Mouse (Mus musculus) embryonic facial prominence, embryonic 15.5 days (tissue): ENCODE results near the gene Lias. TPM values are rescaled to one million over a fixed set of nuclear protein-coding genes. Genes with fewer than 3 reads are reported as not detected.
A peak's percentile ranks its signal among the peaks of the same experiment; 100 is the strongest.

ENCODE experiments used
- ATAC-seq: fragments of 200-750 bp; cut with Nextera tagmentation; 2 replicates; pipeline ENCODE4 v1.8.0; 2017; ENCODE audit warnings: low read depth, moderate TSS enrichment; ENCODE audit not compliant: insufficient number of reproducible peaks, low FRiP score, low TSS enrichment
- H3K27ac ChIP-seq: fragments of 300-500 bp; sonication (generic); replicated peaks from 2 replicates; pipeline ENCODE4 v1.5.1; 2015; ENCODE audit warnings: mild to moderate bottlenecking, inconsistent platforms
- H3K27me3 ChIP-seq: fragments of 300-500 bp; sonication (generic); 2 replicates; pipeline ENCODE4 v1.6.1; 2015; ENCODE audit warnings: inconsistent platforms
- H3K36me3 ChIP-seq: fragments of 300-500 bp; sonication (generic); 2 replicates; pipeline ENCODE4 v1.6.1; 2015; ENCODE audit warnings: mild to moderate bottlenecking, inconsistent platforms
- H3K4me1 ChIP-seq: fragments of 300-500 bp; sonication (generic); 2 replicates; pipeline ENCODE4 v1.6.1; 2015; ENCODE audit warnings: inconsistent platforms
- H3K4me2 ChIP-seq: fragments of 300-500 bp; sonication (generic); replicated peaks from 2 replicates; pipeline ENCODE4 v1.6.1; 2015; ENCODE audit warnings: mild to moderate bottlenecking, inconsistent platforms
- H3K4me3 ChIP-seq: fragments of 300-500 bp; sonication (generic); replicated peaks from 2 replicates; pipeline ENCODE4 v1.5.1; 2015; ENCODE audit warnings: mild to moderate bottlenecking, inconsistent platforms
- H3K9ac ChIP-seq: fragments of 300-500 bp; sonication (generic); 2 replicates; pipeline ENCODE4 v1.6.1; 2015; ENCODE audit warnings: inconsistent platforms
- H3K9me3 ChIP-seq: fragments of 300-500 bp; sonication (generic); replicated peaks from 2 replicates; pipeline ENCODE4 v1.6.1; 2016; ENCODE audit warnings: inconsistent platforms
- WGBS: fragments of 180-500 bp; shearing (Covaris S2); methylation state at CpG from one replicate; pipeline ENCODE4 v1.1.7; 2015; 5-methylcytosine and 5-hydroxymethylcytosine counted together
- polyA plus RNA-seq: library from polyadenylated mRNA; unstranded; fragments of >200 nt; fragmentation: Nextera tagmentation; extraction: Ambion mirVana; gene quantifications from 2 replicates; pipeline ENCODE4 v1.2.1, GENCODE M21; 2015

Gene Lias
- polyA plus RNA-seq, 1 experiment from 2014 or later: 63.3 TPM

GRCm38 (mm10) chr5:65387008-65387867 lies 4.1 kb upstream of the Lias start:
- no peaks in the 10 kb centered on the region for H3K9me3 ChIP-seq
- no peak overlapping the region for H3K4me3 ChIP-seq
- peaks cover 16% of the 10 kb centered on the region for H3K4me1 ChIP-seq
- 71% methylated on average over 6 of the region's 6 CpGs for WGBS
- no peak for ATAC-seq
- H3K36me3 ChIP-seq: peaks cover 45% of the 10 kb centered on the region
- H3K9ac ChIP-seq: no peak overlapping the region
- H3K4me2 ChIP-seq: no peak overlapping the region
- H3K27ac ChIP-seq: no peak overlapping the region
- no peaks in the 10 kb centered on the region for H3K27me3 ChIP-seq

GRCm38 (mm10) chr5:65391753-65392152 lies 456 bp downstream of the Lias start:
- H3K36me3 ChIP-seq: peaks cover 49% of the 10 kb centered on the region
- H3K27me3 ChIP-seq: no peaks in the 10 kb centered on the region
- no peaks in the 10 kb centered on the region for H3K9me3 ChIP-seq
- peak overlapping the region; percentile 93 for H3K27ac ChIP-seq
- peak overlapping the region; percentile 63 for H3K9ac ChIP-seq
- H3K4me1 ChIP-seq: peaks cover 16% of the 10 kb centered on the region
- ATAC-seq: no peak
- H3K4me2 ChIP-seq: peak overlapping the region; percentile 74
- 2% methylated on average over 12 of the region's 12 CpGs for WGBS
- peak overlapping the region; percentile 97 for H3K4me3 ChIP-seq

- Histone ChIP-seq H3K27me3 (no peaks in the 10 kb centered on the region), H3K9ac (no peak overlapping the region), H3K4me1 (peaks cover 8% of the 10 kb centered on the region), H3K27ac (no peak overlapping the region), H3K4me3 (no peak overlapping the region), H3K36me3 (peaks cover 47% of the 10 kb centered on the region), H3K9me3 (no peaks in the 10 kb centered on the region), H3K4me2 (no peak overlapping the region)
- 88% methylated on average over 7 of the region's 7 CpGs for WGBS
- ATAC-seq: no peak
Measured at GRCm38 (mm10) chr5:65394425-65394824, 3.1 kb downstream of the Lias start.

GRCm38 (mm10) chr5:65401251-65401994 lies 10.1 kb downstream of the Lias start:
- H3K36me3 ChIP-seq: peaks cover 71% of the 10 kb centered on the region
- no peak for ATAC-seq

GRCm38 (mm10) chr5:65407989-65408388 lies 16.7 kb downstream of the Lias start:
- 40% methylated on average over 12 of the region's 12 CpGs for WGBS
- no peak overlapping the region for H3K27ac ChIP-seq
- no peak overlapping the region for H3K4me3 ChIP-seq
- H3K4me2 ChIP-seq: no peak overlapping the region
- no peaks in the 10 kb centered on the region for H3K4me1 ChIP-seq
- H3K36me3 ChIP-seq: peaks cover 60% of the 10 kb centered on the region
- H3K9me3 ChIP-seq: no peaks in the 10 kb centered on the region
- H3K9ac ChIP-seq: no peak overlapping the region
- ATAC-seq: no peak
- no peaks in the 10 kb centered on the region for H3K27me3 ChIP-seq

More at GRCm38 (mm10) chr5:65401251-65401994, 10.1 kb downstream of the Lias start:
- no peak overlapping the region for H3K27ac ChIP-seq
- WGBS: 16% methylated on average over 2 of the region's 2 CpGs
- no peaks in the 10 kb centered on the region for H3K27me3 ChIP-seq
- H3K4me3 ChIP-seq: no peak overlapping the region
- H3K9ac ChIP-seq: no peak overlapping the region
- no peaks in the 10 kb centered on the region for H3K4me1 ChIP-seq
- no peak overlapping the region for H3K4me2 ChIP-seq
- H3K9me3 ChIP-seq: no peaks in the 10 kb centered on the region

GRCm38 (mm10) chr5:65415653-65416458 lies 24.6 kb downstream of the Lias start:
- WGBS: 21% methylated on average over 26 of the region's 26 CpGs
- peaks cover 54% of the 10 kb centered on the region for H3K36me3 ChIP-seq
- H3K9me3 ChIP-seq: no peaks in the 10 kb centered on the region
- H3K9ac ChIP-seq: no peak overlapping the region
- H3K4me1 ChIP-seq: peaks cover 15% of the 10 kb centered on the region
- no peaks in the 10 kb centered on the region for H3K27me3 ChIP-seq
- H3K27ac ChIP-seq: peak overlapping the region; percentile 83
- H3K4me3 ChIP-seq: no peak overlapping the region
- H3K4me2 ChIP-seq: peak overlapping the region; percentile 17; the same call in 1 of the 2 replicates
- ATAC-seq: peak; percentile 78

GRCm38 (mm10) chr5:65419136-65419535 lies 27.8 kb downstream of the Lias start:
- Histone ChIP-seq H3K4me3 (no peak overlapping the region), H3K4me1 (peaks cover 15% of the 10 kb centered on the region), H3K27me3 (no peaks in the 10 kb centered on the region), H3K4me2 (no peak overlapping the region), H3K36me3 (peaks cover 74% of the 10 kb centered on the region), H3K27ac (no peak overlapping the region), H3K9me3 (no peaks in the 10 kb centered on the region), H3K9ac (no peak overlapping the region)
- ATAC-seq: no peak
- WGBS: 63% methylated on average over 10 of the region's 10 CpGs

- no peak for ATAC-seq
- peaks cover 86% of the 10 kb centered on the region for H3K36me3 ChIP-seq
- WGBS: 75% methylated on average over 6 of the region's 6 CpGs
Measured at GRCm38 (mm10) chr5:65420822-65421221, 29.5 kb downstream of the Lias start.

GRCm38 (mm10) chr5:65422803-65423202 lies 31.5 kb downstream of the Lias start:
- Histone ChIP-seq H3K4me2 (no peak overlapping the region), H3K4me3 (no peak overlapping the region), H3K27me3 (no peaks in the 10 kb centered on the region), H3K9me3 (no peaks in the 10 kb centered on the region), H3K36me3 (peaks cover 84% of the 10 kb centered on the region), H3K27ac (no peak overlapping the region), H3K4me1 (no peaks in the 10 kb centered on the region), H3K9ac (no peak overlapping the region)
- WGBS: 91% methylated on average over 8 of the region's 8 CpGs
- no peak for ATAC-seq

More at GRCm38 (mm10) chr5:65420822-65421221, 29.5 kb downstream of the Lias start:
- Histone ChIP-seq H3K27me3 (no peaks in the 10 kb centered on the region), H3K9ac (no peak overlapping the region), H3K9me3 (no peaks in the 10 kb centered on the region), H3K4me2 (no peak overlapping the region), H3K27ac (no peak overlapping the region), H3K4me1 (peaks cover 7% of the 10 kb centered on the region), H3K4me3 (no peak overlapping the region)

GRCm38 (mm10) chr5:65424215-65424614 lies 32.9 kb downstream of the Lias start:
- H3K27ac ChIP-seq: no peak overlapping the region
- ATAC-seq: no peak
- no peak overlapping the region for H3K9ac ChIP-seq
- H3K4me1 ChIP-seq: no peaks in the 10 kb centered on the region
- peaks cover 72% of the 10 kb centered on the region for H3K36me3 ChIP-seq
- no peaks in the 10 kb centered on the region for H3K27me3 ChIP-seq
- no peak overlapping the region for H3K4me3 ChIP-seq
- no peaks in the 10 kb centered on the region for H3K9me3 ChIP-seq
- WGBS: 89% methylated on average over 6 of the region's 6 CpGs
- H3K4me2 ChIP-seq: no peak overlapping the region

GRCm38 (mm10) chr5:65425251-65425650 lies 34.0 kb downstream of the Lias start:
- Histone ChIP-seq H3K9me3 (no peaks in the 10 kb centered on the region), H3K27ac (no peak overlapping the region), H3K4me2 (no peak overlapping the region), H3K4me1 (no peaks in the 10 kb centered on the region), H3K36me3 (peaks cover 67% of the 10 kb centered on the region), H3K4me3 (no peak overlapping the region), H3K27me3 (no peaks in the 10 kb centered on the region), H3K9ac (no peak overlapping the region)
- ATAC-seq: no peak
- WGBS: 89% methylated on average over 5 of the region's 5 CpGs
